Mouse (Mus musculus): Measurements from ENCODE around the gene Hmgb4. TPM values are rescaled to one million over a fixed set of nuclear protein-coding genes. Genes with fewer than 3 reads are reported as not detected.

The Hmgb4 gene
- polyA plus RNA-seq, 1 experiment from 2014 or later, result not detected

- Histone ChIP-seq H3K36me3 (ENCODE audit: control insufficient read depth, insufficient read depth, low read length) (no peaks in the 10 kb centered on the region), H3K4me2 (ENCODE audit: low read length) (no peak overlapping the region), H3K27ac (ENCODE audit: low read depth) (no peak overlapping the region), H3K4me1 (replicated peaks; ENCODE audit: control insufficient read depth, insufficient read depth, low read length) (no peaks in the 10 kb centered on the region), H3K4me3 (ENCODE audit: low read depth, low read length) (no peak overlapping the region), H3K9me3 (ENCODE audit: control insufficient read depth, low read length) (no peaks in the 10 kb centered on the region), H3K27me3 (replicated peaks; ENCODE audit: control insufficient read depth, insufficient read depth, low read length) (no peaks in the 10 kb centered on the region), H3K9ac (ENCODE audit: low read length) (no peak overlapping the region)
- 48% methylated on average over 19 of the region's 19 CpGs for WGBS
- ATAC-seq (replicated peaks; ENCODE audit: low FRiP score, low TSS enrichment, low read depth), result no peak
- no peak for DNase-seq (ENCODE audit: low spot score)
Measured at GRCm38 (mm10) chr4:128241075-128241853, 19.5 kb downstream of the Hmgb4 start.

- Histone ChIP-seq H3K27ac (ENCODE audit: low read depth) (no peak overlapping the region), H3K27me3 (replicated peaks; ENCODE audit: control insufficient read depth, insufficient read depth, low read length) (no peaks in the 10 kb centered on the region), H3K4me3 (ENCODE audit: low read depth, low read length) (no peak overlapping the region), H3K9ac (ENCODE audit: low read length) (no peak overlapping the region), H3K4me2 (ENCODE audit: low read length) (no peak overlapping the region), H3K9me3 (ENCODE audit: control insufficient read depth, low read length) (no peaks in the 10 kb centered on the region), H3K36me3 (ENCODE audit: control insufficient read depth, insufficient read depth, low read length) (no peaks in the 10 kb centered on the region), H3K4me1 (replicated peaks; ENCODE audit: control insufficient read depth, insufficient read depth, low read length) (no peaks in the 10 kb centered on the region)
- 42% methylated on average over 1 of the region's 1 CpGs for WGBS
- DNase-seq (ENCODE audit: low spot score) (no peak), ATAC-seq (replicated peaks; ENCODE audit: low FRiP score, low TSS enrichment, low read depth) (no peak)
Measured at GRCm38 (mm10) chr4:128239113-128239512, 21.6 kb downstream of the Hmgb4 start.

- H3K36me3 ChIP-seq (ENCODE audit: control insufficient read depth, insufficient read depth, low read length), result no peaks in the 10 kb centered on the region
- H3K9ac ChIP-seq (ENCODE audit: low read length), result no peak overlapping the region
- no peak for DNase-seq (ENCODE audit: low spot score)
- 82% methylated on average over 13 of the region's 13 CpGs for WGBS
- ATAC-seq (replicated peaks; ENCODE audit: low FRiP score, low TSS enrichment, low read depth), result no peak
- H3K4me1 ChIP-seq (replicated peaks; ENCODE audit: control insufficient read depth, insufficient read depth, low read length), result no peaks in the 10 kb centered on the region
- no peaks in the 10 kb centered on the region for H3K9me3 ChIP-seq (ENCODE audit: control insufficient read depth, low read length)
- H3K4me2 ChIP-seq (ENCODE audit: low read length), result no peak overlapping the region
- H3K27me3 ChIP-seq (replicated peaks; ENCODE audit: control insufficient read depth, insufficient read depth, low read length), result no peaks in the 10 kb centered on the region
- H3K27ac ChIP-seq (ENCODE audit: low read depth), result no peak overlapping the region
- H3K4me3 ChIP-seq (ENCODE audit: low read depth, low read length), result no peak overlapping the region
Measured at GRCm38 (mm10) chr4:128233458-128233857, 27.3 kb downstream of the Hmgb4 start.

GRCm38 (mm10) chr4:128227377-128228316 lies 33.1 kb downstream of the Hmgb4 start:
- DNase-seq (ENCODE audit: low spot score), result no peak
- 44% methylated on average over 13 of the region's 13 CpGs for WGBS
- H3K36me3 ChIP-seq (ENCODE audit: control insufficient read depth, insufficient read depth, low read length), result no peaks in the 10 kb centered on the region
- H3K9ac ChIP-seq (ENCODE audit: low read length), result no peak overlapping the region
- H3K4me3 ChIP-seq (ENCODE audit: low read depth, low read length), result no peak overlapping the region
- no peaks in the 10 kb centered on the region for H3K4me1 ChIP-seq (replicated peaks; ENCODE audit: control insufficient read depth, insufficient read depth, low read length)
- no peak overlapping the region for H3K27ac ChIP-seq (ENCODE audit: low read depth)
- no peak overlapping the region for H3K4me2 ChIP-seq (ENCODE audit: low read length)
- no peaks in the 10 kb centered on the region for H3K9me3 ChIP-seq (ENCODE audit: control insufficient read depth, low read length)
- 0 out of 2 replicates have a peak, but pooled peaks have one; percentile 47 for ATAC-seq (replicated peaks; ENCODE audit: low FRiP score, low TSS enrichment, low read depth)
- no peaks in the 10 kb centered on the region for H3K27me3 ChIP-seq (replicated peaks; ENCODE audit: control insufficient read depth, insufficient read depth, low read length)

GRCm38 (mm10) chr4:128224453-128224852 lies 36.3 kb downstream of the Hmgb4 start:
- H3K4me1 ChIP-seq (replicated peaks; ENCODE audit: control insufficient read depth, insufficient read depth, low read length), result no peaks in the 10 kb centered on the region
- ATAC-seq (replicated peaks; ENCODE audit: low FRiP score, low TSS enrichment, low read depth) (no peak), DNase-seq (ENCODE audit: low spot score) (no peak)
- no peak overlapping the region for H3K9ac ChIP-seq (ENCODE audit: low read length)
- no peaks in the 10 kb centered on the region for H3K27me3 ChIP-seq (replicated peaks; ENCODE audit: control insufficient read depth, insufficient read depth, low read length)
- no peaks in the 10 kb centered on the region for H3K9me3 ChIP-seq (ENCODE audit: control insufficient read depth, low read length)
- H3K27ac ChIP-seq (ENCODE audit: low read depth), result no peak overlapping the region
- H3K36me3 ChIP-seq (ENCODE audit: control insufficient read depth, insufficient read depth, low read length), result no peaks in the 10 kb centered on the region
- 69% methylated on average over 6 of the region's 6 CpGs for WGBS
- no peak overlapping the region for H3K4me2 ChIP-seq (ENCODE audit: low read length)
- H3K4me3 ChIP-seq (ENCODE audit: low read depth, low read length), result no peak overlapping the region

- no peak overlapping the region for H3K27ac ChIP-seq (ENCODE audit: low read depth)
- no peak overlapping the region for H3K4me3 ChIP-seq (ENCODE audit: low read depth, low read length)
- 0 out of 2 replicates have a peak, but pooled peaks cover 2% of the 10 kb centered on the region for H3K4me1 ChIP-seq (replicated peaks; ENCODE audit: control insufficient read depth, insufficient read depth, low read length)
- DNase-seq (ENCODE audit: low spot score), result no peak
- 0 out of 2 replicates have a peak, but pooled peaks cover 2% of the 10 kb centered on the region for H3K27me3 ChIP-seq (replicated peaks; ENCODE audit: control insufficient read depth, insufficient read depth, low read length)
- 73% methylated on average over 13 of the region's 13 CpGs for WGBS
- no peak for ATAC-seq (replicated peaks; ENCODE audit: low FRiP score, low TSS enrichment, low read depth)
- no peaks in the 10 kb centered on the region for H3K36me3 ChIP-seq (ENCODE audit: control insufficient read depth, insufficient read depth, low read length)
- H3K4me2 ChIP-seq (ENCODE audit: low read length), result no peak overlapping the region
- H3K9ac ChIP-seq (ENCODE audit: low read length), result no peak overlapping the region
- H3K9me3 ChIP-seq (ENCODE audit: control insufficient read depth, low read length), result no peaks in the 10 kb centered on the region
Measured at GRCm38 (mm10) chr4:128217991-128218595, 42.7 kb downstream of the Hmgb4 start.

All from intestine, embryonic 14.5 days (tissue).